Mouse (Mus musculus) liver, adult 2 months (tissue): ENCODE measurements around the gene Erp29.

Experiments used
- CTCF ChIP-seq: fragments of 200-500 bp; IDR thresholded peaks from 2 replicates; pipeline ENCODE4 v1.5.1; 2011; ENCODE audit warnings: low read depth, low read length, control low read depth
- POLR2A ChIP-seq: fragments of 200-500 bp; IDR thresholded peaks from 2 replicates; pipeline ENCODE4 v1.6.1; 2011; ENCODE audit warnings: low read length, control low read depth; ENCODE audit not compliant: insufficient read depth; ENCODE audit errors: extremely low read depth

GRCm38 (mm10) chr5:121383857-121384756 is 68.2 kb downstream of the Erp29 start:
- TF ChIP-seq POLR2A = no peak
- TF ChIP-seq CTCF = no peak
